Mouse (Mus musculus) lung, postnatal 0 days (tissue): ENCODE measurements around the gene Ppp1r18.
A peak's percentile ranks its signal among the peaks of the same experiment; 100 is the strongest.

ENCODE experiments used
- CTCF ChIP-seq: IDR thresholded peaks from 2 replicates; pipeline ENCODE4 v1.5.1; 2016; ENCODE audit warnings: antibody characterized with exemption, mild to moderate bottlenecking
- EP300 ChIP-seq: IDR thresholded peaks from 2 replicates; pipeline ENCODE4 v1.6.1; 2016; ENCODE audit warnings: antibody characterized with exemption, mild to moderate bottlenecking, control low read depth

DNA sequence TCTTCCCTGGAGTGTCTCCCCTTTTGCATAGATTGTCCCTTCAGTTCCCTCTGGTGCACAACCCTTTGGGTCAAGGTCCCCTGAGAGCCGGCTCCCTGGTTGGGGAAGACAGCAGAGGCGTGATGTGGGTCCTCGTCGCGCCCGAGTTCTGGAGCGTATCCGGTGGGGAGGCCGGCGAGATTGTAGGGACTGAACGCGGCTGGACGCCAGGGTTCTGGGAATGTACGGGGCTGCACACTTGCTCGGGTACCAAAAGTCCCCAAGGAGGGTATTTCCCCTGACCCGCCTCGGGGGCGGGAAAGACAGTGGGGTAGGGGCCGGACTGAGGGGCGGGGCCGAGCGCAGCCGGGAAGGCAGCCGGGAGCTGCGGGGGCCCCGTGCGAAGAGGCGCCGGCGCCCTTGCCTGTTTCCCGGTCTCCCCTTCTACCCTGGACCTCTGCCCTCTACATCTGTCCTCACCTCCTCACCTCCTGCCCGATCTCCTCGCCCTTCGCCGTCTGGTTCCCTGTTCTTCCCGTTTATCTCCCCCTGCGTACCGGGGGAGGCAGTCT lies 963 bp downstream of the Ppp1r18 start:
- no peak for TF ChIP-seq CTCF
- TF ChIP-seq EP300 = peak; percentile 27; the same call in 1 of the 2 replicates
